Mouse (Mus musculus) liver, embryonic 14.5 days (tissue): ENCODE results near the gene Strn4.
A peak's percentile ranks its signal among the peaks of the same experiment; 100 is the strongest.

Experiments
- CTCF ChIP-seq: IDR thresholded peaks from 2 replicates; pipeline ENCODE4 v1.5.1; 2016; ENCODE audit warnings: antibody characterized with exemption, low read depth, control low read depth
- EP300 ChIP-seq: IDR thresholded peaks from 2 replicates; pipeline ENCODE4 v1.6.1; 2016; ENCODE audit warnings: antibody characterized with exemption, low read depth

GRCm38 (mm10) chr7:16783224-16783688 lies 32.4 kb upstream of the Strn4 start:
- TF ChIP-seq CTCF = 0 out of 2 replicates have a peak, but pooled peaks have one; percentile 2
- TF ChIP-seq EP300 = peak; percentile 75; the same call in 1 of the 2 replicates
